Mouse (Mus musculus) limb, embryonic 12.5 days (tissue): ENCODE data around the gene Atp1a1. TPM values are rescaled to one million over a fixed set of nuclear protein-coding genes. Genes with fewer than 3 reads are reported as not detected.

Source experiments
- polyA plus RNA-seq: library from polyadenylated mRNA; unstranded; fragments of >200 nt; fragmentation: Nextera tagmentation; extraction: Ambion mirVana; gene quantifications from 2 replicates; pipeline ENCODE4 v1.2.1, GENCODE M21; 2016

The Atp1a1 gene
- polyA plus RNA-seq, 1 experiment from 2014 or later = 67.6 TPM

Other genes starting within 250 kb of the Atp1a1 start
- gene Igsf3, start 227.6 kb downstream of the Atp1a1 start, polyA plus RNA-seq = 95.2 and 104 TPM in 2 replicates
- gene Mab21l3, start 244.3 kb upstream of the Atp1a1 start, polyA plus RNA-seq = 1.1 and 1.3 TPM in 2 replicates